Mouse (Mus musculus) thymus, adult 2 months (tissue): Measurements from ENCODE around the gene Spry1. TPM values are rescaled to one million over a fixed set of nuclear protein-coding genes. Genes with fewer than 3 reads are reported as not detected.
A peak's percentile ranks its signal among the peaks of the same experiment; 100 is the strongest.

Experiments used
- DNase-seq: peaks from one replicate; pipeline ENCODE4 v3.0.0; 2021
- H3K27ac ChIP-seq: fragments of 200-500 bp; 2 replicates; pipeline ENCODE4 v1.5.1; 2012; ENCODE audit warnings: low read length, control low read depth; ENCODE audit not compliant: control insufficient read depth, insufficient read depth
- H3K27me3 ChIP-seq: fragments of 200-500 bp; 2 replicates; pipeline ENCODE4 v1.6.1; 2012; ENCODE audit warnings: mild to moderate bottlenecking, low read length, moderate library complexity, mixed read lengths; ENCODE audit not compliant: control insufficient read depth, insufficient read depth
- H3K36me3 ChIP-seq: fragments of 200-500 bp; 2 replicates; pipeline ENCODE4 v1.6.1; 2012; ENCODE audit warnings: mild to moderate bottlenecking, low read length, moderate library complexity; ENCODE audit not compliant: control insufficient read depth, insufficient read depth
- H3K4me1 ChIP-seq: fragments of 200-500 bp; replicated peaks from 2 replicates; pipeline ENCODE4 v1.6.1; 2012; ENCODE audit warnings: low read length; ENCODE audit not compliant: control insufficient read depth, insufficient read depth
- H3K4me3 ChIP-seq: fragments of 200-500 bp; 2 replicates; pipeline ENCODE4 v1.5.1; 2012; ENCODE audit warnings: mild to moderate bottlenecking, low read length, control low read depth, moderate library complexity; ENCODE audit not compliant: control insufficient read depth, insufficient read depth
- CTCF ChIP-seq: fragments of 200-500 bp; IDR thresholded peaks from 2 replicates; pipeline ENCODE4 v1.5.1; 2012; ENCODE audit warnings: mild to moderate bottlenecking, control low read depth, low read length, moderate library complexity, borderline replicate concordance; ENCODE audit not compliant: control insufficient read depth, poor library complexity, insufficient read depth; ENCODE audit errors: extremely low read depth
- POLR2A ChIP-seq: fragments of 200-500 bp; IDR thresholded peaks from 2 replicates; pipeline ENCODE4 v1.6.1; 2012; ENCODE audit warnings: mild to moderate bottlenecking, low read length, control low read depth, moderate library complexity; ENCODE audit not compliant: control insufficient read depth, poor library complexity, insufficient read depth; ENCODE audit errors: extremely low read depth
- WGBS: fragments of 180-500 bp; shearing (Covaris S2); methylation state at CpG from one replicate; pipeline ENCODE4 v1.1.7; 2018; 5-methylcytosine and 5-hydroxymethylcytosine counted together
- polyA plus RNA-seq: library from polyadenylated mRNA; depleted of rRNA; stranded (reverse); fragments of >200 nt; gene quantifications from 2 replicates; pipeline ENCODE4 v1.2.3, GENCODE M21; 2012

Spry1 gene
- polyA plus RNA-seq, 1 experiment, result 12.7 TPM

- WGBS, result 12% methylated on average over 3 of the region's 3 CpGs
- H3K27ac ChIP-seq, result no peak overlapping the region
- no peak for DNase-seq
These were observed 36.2 kb upstream of the Spry1 start for GRCm38 (mm10) chr3:37603541-37603940.

DNA sequence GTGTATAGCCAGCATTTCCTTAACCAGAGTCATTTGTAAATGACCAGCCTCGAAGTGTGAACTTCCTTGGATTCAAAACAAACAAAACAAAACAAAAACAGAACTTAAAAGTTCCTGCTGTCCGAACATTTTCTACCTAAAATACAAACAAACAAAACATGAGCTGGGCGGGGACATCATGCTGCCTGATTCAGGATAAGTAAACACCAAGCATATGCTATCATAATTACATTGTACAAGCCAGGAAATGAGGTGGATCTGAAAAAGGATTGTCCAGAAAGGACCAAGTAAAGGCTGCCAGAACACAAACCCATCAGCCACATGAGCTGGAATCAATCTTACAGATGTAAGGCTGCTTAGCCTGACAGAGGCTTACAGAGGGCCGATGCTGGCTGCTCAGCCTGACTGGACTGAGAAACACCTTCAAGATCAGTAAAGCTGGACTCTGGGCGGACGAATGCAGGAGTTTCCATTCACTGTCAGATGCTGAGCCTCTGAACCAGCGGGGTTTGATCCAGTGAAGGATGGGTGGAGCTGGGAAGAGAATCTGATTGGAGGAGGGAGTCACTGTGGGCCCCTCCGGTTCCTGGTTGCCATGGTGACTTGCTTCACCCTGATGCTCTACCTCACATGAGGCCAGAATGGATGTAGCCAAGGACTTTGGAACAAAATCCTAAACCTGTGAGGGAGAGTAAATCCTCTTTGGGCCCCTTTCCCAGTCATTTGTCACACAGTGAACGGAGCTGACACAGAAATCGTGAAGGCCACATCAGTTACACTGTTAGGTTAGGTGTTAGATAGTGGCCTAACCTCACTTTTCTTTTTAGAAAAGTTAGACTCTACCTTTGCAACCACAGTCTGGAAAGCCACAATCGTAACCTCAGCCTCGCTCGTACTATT lies 34.5 kb upstream of the Spry1 start:
- DNase-seq, result no peak
- Histone ChIP-seq H3K36me3 (no peaks in the 10 kb centered on the region), H3K27ac (no peak overlapping the region), H3K4me1 (peaks cover 15% of the 10 kb centered on the region), H3K4me3 (no peak overlapping the region), H3K27me3 (no peaks in the 10 kb centered on the region)
- 45% methylated on average over 13 of the region's 13 CpGs for WGBS
- no peak for TF ChIP-seq POLR2A
- no peak for TF ChIP-seq CTCF

More at GRCm38 (mm10) chr3:37603541-37603940, 36.2 kb upstream of the Spry1 start:
- Histone ChIP-seq H3K27me3 (no peaks in the 10 kb centered on the region), H3K4me1 (peaks cover 15% of the 10 kb centered on the region), H3K36me3 (no peaks in the 10 kb centered on the region), H3K4me3 (no peak overlapping the region)
- no peak for TF ChIP-seq CTCF
- no peak for TF ChIP-seq POLR2A

DNA sequence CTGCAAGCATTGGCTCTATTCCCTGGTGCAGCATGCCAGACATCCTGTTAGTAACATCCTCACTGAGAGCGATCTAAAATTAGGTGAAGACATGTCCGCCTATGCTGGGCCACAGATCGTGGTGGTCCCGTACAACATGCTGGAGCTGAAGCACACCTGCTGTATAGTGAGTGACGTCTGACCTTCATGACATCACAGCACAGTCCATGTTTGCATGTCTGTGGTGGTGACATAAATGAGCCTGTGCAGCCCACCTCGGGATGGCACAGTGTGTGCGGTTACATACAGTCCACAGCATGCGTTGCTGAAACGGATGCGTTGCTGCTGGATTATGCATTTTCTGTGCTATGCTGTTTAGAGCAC lies 33.9 kb upstream of the Spry1 start:
- no peaks in the 10 kb centered on the region for H3K27me3 ChIP-seq
- no peak for TF ChIP-seq CTCF
- no peak for TF ChIP-seq POLR2A
- peaks cover 15% of the 10 kb centered on the region for H3K4me1 ChIP-seq
- 3% methylated on average over 10 of the region's 10 CpGs for WGBS
- no peak overlapping the region for H3K27ac ChIP-seq
- no peak overlapping the region for H3K4me3 ChIP-seq
- peak; percentile 3 for DNase-seq
- no peaks in the 10 kb centered on the region for H3K36me3 ChIP-seq

DNA sequence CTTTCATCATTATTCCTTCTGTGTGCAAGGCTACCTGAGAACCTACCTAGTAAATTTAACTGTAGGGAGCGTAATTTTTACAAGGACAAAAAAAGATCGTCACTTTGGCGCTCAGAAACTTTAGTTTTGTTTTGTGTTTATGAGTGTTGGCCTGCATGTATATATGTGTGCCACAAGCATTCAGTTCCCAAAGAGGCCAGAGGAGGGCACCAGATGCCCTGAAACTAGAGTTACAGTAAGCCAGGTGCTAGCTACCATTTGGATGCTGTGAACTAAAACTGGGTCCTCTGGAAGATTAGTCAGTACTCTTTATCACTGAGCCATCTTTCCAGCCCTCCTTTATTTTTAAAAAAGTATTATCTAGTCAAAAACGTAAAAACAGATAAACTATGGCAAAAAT lies 30.8 kb upstream of the Spry1 start:
- Histone ChIP-seq H3K36me3 (no peaks in the 10 kb centered on the region), H3K4me1 (peaks cover 12% of the 10 kb centered on the region), H3K4me3 (no peak overlapping the region), H3K27me3 (no peaks in the 10 kb centered on the region), H3K27ac (no peak overlapping the region)
- peak; percentile 35 for DNase-seq
- WGBS, result 97% methylated on average over 4 of the region's 4 CpGs
- TF ChIP-seq POLR2A (no peak), CTCF (no peak)

- DNase-seq, result no peak
- WGBS, result 98% methylated on average over 2 of the region's 2 CpGs
- TF ChIP-seq CTCF (no peak), POLR2A (no peak)
These were observed 29.1 kb upstream of the Spry1 start for GRCm38 (mm10) chr3:37610670-37611069.

GRCm38 (mm10) chr3:37613722-37614121 lies 26.0 kb upstream of the Spry1 start:
- no peaks in the 10 kb centered on the region for H3K36me3 ChIP-seq
- WGBS, result 32% methylated on average over 10 of the region's 10 CpGs
- TF ChIP-seq CTCF, result no peak
- TF ChIP-seq POLR2A, result no peak
- DNase-seq, result peak; percentile 12
- no peak overlapping the region for H3K4me3 ChIP-seq
- H3K27me3 ChIP-seq, result no peaks in the 10 kb centered on the region
- H3K4me1 ChIP-seq, result peaks cover 5% of the 10 kb centered on the region
- no peak overlapping the region for H3K27ac ChIP-seq

More at GRCm38 (mm10) chr3:37610670-37611069, 29.1 kb upstream of the Spry1 start:
- H3K4me1 ChIP-seq, result peaks cover 9% of the 10 kb centered on the region
- no peak overlapping the region for H3K27ac ChIP-seq
- H3K27me3 ChIP-seq, result no peaks in the 10 kb centered on the region
- no peak overlapping the region for H3K4me3 ChIP-seq
- no peaks in the 10 kb centered on the region for H3K36me3 ChIP-seq
